Mouse (Mus musculus) regulatory T cell (primary cell): Measurements from ENCODE around the gene Tjap1.

Experiments used
- in situ Hi-C: fragments of 300-600 bp; cut with MboI, MseI; formaldehyde crosslinking; loops from one replicate; pipeline ENCODE4 v1.15.1; 2025; ENCODE audit warnings: high pct_unique_total_duplicates

Tjap1 gene

DNA sequence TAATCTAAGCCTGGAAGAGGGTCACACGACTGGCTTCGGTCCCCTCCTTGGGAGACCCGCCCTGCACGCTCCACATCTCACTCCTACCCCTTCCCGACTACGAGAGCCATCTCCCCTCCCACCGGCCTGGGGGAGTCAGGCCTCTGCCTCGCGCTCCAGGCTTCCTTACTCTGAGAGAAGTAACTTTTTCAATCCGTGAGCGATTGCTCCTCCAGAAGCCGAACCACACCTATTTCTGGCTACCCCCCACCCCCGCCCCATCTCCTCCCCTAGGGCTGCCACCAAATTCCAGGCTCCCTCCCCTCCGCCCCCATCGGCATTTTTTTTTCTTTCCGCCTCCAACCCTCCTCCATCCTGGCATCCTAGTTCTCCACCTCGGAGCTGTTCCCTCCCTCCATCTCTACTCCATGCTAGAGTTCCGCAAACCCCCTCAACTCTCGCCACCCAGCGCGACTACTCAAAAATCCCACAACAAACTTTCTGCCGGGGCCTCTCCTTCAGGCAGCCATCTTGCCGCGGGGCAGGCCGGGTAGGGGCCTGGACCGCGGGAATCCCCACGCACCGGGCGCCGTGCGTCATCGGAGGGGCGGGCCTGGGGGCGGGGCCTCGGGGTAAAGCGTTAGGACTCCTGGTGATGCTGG is at the start of gene Tjap1:
Tjap1 (minus strand) TSS at position 544 of the 641 bp plus-strand sequence.
- in situ Hi-C loops: no loop called here

DNA sequence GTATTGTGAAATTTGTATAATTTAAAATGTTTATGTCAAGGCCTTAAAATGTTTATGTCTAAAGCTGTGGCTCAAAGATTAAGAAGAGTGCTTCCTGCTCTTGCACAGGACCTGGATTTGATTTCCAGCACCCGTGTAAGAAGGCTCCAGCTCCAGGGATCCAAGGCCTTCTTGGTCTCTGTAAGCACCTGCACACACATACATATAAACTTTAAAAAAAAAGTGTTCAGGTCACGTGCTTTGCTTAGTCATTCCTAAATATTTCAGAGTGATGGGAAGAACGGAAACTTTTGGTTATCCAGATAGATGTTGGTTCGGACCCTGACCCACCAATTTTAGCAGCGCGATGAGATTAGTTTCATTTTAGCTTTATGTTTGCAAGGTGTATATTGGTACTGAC is 45.9 kb upstream of the Tjap1 start:
- in situ Hi-C loops: no loop called here

DNA sequence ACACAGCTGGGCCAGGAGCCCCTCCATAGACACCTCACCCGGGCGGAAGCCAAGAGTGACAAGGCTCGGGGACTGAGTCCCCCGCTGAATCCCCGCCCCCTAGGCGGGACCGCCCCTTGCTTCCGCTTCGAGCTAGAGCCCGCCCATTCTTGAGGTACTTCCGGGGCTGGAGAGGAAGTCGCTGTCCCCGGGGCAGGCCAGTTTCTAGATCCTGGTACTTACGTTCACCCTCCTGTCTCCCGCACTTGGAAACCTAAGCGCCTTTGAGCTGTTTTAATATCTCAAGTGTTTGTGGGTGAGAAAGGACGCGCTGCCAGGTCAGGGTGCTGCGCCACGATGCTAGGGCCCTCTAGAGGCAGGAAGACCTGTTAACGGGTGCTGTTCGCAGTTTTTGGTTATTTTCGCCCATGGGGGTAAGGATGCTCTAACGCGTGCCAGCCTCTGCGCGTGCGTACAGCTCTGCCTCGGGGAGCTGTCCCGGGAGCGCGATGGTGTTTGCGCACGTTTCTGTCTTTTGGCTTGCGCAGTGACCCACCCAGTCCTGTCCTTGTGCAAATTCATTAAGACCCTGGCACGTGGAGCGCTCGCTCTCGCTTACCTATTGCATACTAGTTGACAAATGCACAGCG is 45.2 kb upstream of the Tjap1 start, which contains the start of gene Abcc10:
Abcc10 (minus strand) TSS at position 447 of the 629 bp plus-strand sequence.
- in situ Hi-C loops: no loop called here

DNA sequence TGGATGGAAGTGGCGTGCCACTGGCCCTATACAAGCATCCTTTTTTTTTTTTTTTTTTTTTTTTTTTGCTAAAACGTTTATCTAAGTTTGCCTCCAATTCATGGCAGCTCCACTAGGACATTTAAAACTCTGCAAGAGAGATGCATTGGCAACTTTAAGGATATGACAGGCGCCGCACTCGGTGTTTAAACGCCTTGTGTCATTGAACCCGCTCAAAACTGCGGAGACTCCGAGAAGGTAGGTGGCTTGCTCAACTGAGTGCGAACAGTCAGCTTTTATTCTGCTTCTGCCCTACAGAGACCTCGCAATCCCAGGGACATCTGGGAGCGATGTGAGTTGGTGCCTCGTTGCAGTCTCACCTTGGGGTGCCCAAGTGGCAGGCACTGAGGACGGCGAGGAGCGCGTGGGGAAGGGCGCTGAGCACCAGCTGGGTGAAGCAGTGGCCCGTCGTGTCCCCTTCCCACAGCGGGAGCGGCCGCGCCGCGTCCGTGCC is 44.6 kb upstream of the Tjap1 start:
- in situ Hi-C loops: no loop called here

DNA sequence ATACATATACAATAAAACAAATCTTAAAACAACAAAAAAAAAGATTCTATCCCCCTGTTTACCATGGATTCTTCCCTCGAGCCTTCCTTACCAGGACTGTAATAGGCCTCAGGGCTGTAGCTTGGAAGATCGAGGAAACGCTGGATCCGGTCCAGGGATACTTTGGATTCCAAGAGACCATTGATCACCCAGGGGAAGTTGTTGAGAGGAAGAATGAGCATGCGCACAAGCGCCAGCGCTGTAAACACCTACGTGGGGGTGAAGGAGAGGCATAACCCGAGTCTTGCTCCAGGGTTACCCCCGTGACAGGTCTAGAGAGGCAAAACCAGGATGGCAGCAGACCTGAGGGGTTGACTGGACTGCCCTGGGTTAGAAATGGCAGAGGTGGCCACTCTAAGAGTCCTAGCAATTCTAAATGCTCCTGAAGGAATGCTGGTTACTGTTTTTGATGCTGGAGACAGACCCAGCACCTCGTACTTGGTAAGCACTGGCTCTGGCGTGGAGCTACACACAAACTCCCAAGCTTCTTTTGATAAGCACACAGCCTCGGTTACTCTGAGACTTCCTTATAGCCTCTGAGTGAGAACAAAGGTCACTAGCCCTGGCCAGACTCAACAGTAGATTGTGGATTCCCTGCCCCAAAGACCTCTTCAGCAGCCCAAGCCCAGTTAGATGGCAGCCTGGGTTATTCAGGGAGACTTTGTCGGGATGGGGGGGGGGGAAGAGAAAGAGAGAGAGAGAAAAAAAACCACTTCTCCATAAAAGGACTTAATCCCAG is 39.4 kb upstream of the Tjap1 start:
- in situ Hi-C loops: loop anchor here (5.0 kb wide), 1 partner anchor 75 kb away; no protein-coding TSS in a partner anchor

DNA sequence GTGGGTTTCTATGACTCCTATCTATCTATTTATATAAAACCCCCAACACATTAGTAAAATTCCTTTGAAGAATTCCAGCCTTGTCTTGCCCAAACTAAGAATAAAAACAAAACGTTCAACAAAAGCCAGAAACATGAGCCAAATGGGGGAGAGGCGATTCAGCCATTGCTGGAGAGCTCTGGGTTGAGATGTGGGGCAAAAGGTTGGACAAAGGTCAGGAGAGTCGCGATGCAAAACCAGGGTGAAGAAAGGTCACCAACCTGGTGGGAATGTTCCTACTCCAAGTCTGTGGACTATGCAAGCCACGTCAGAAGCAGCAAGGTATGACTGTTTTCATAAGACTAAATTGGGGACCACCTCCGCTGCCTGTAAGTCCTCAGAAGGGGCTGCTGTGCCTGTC is 37.7 kb upstream of the Tjap1 start:
- in situ Hi-C loops: loop anchor here (5.0 kb wide), 1 partner anchor 77 kb away; no protein-coding TSS in a partner anchor

DNA sequence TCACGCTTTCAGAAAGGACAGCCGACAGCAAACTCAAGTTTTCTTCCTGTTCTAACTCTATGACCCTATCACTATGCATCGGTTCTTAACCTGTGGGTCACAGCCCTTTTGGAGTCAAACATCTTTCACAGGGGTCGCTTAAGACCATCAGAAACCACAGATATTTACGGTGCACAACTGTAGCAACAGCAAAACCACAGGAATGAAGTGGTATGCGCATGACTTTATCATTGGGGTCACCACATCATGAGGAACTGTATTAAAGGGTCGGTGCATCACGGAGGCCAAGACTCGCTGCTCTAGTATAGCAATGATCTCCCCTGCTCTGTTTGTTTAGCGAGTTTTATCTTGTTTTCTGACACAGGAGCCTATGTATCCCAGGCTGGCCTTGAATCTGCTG is 33.0 kb upstream of the Tjap1 start:
- in situ Hi-C loops: no loop called here

DNA sequence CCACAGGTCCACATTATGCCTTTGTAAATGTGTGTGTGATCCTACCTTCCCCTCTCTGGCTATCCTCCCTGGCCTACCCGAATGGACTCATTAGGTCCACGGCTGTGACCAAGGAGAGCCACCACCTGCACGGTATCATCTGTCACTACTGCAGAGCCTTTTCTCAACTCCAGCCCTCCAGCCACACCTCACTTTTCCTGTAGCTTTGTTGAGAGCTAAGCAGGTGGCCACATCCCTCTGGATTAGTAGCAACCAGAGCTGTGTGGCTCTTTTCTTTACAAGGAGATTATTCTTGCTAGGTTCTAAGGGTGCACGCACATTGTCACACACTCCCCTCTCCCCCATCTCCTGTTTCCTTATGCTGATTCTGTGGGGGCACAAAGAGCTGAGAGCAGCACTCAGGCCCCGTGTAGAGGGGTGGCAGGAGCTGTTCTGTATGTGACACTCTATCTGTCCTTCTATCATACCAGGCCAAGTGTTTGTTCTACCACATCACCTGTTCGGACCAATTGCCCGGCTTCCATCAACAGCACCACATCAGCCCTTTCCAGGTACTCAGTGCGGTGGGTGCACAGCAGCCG is 30.4 kb upstream of the Tjap1 start:
- in situ Hi-C loops: no loop called here

DNA sequence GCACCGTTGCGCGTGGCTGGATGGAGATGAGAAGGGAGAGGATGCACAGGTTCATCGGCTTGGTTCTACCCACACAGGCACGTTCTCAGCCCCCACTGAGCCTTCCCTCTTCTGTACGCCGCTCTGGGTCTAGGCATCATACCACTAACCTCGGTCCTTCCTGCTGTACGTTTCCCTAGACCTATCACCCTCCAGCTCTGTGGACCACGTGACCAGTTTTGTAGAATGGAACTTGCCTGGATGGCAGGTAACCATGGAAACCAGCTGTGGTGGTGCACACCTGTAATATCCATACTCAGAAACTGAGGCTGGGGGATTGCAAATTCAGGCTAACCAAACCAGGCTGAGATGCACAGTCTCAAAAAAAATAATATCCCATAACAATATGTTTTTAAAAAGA is 27.7 kb upstream of the Tjap1 start:
- in situ Hi-C loops: no loop called here

DNA sequence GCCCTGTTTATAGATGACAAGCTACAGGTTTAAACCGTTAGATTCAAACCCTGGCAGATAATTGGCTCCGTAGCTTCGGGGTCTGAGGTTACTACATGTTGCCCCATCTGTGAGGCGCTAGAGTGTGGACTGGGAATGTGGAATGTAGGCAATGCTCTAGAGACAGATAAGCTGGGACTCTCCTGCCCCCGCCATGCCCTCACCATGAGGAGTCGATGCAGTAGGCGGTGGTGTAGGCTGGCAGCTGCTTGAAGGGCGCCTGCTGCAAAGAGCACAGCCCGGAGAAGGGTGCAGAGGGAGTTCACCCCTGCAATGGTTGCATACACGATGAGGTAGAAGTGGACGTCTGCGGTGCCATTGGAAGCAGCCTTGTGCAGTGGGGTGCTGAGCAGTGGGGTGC is 27.0 kb upstream of the Tjap1 start:
- in situ Hi-C loops: loop anchor here (10.0 kb wide), 1 partner anchor 585 kb away; no protein-coding TSS in a partner anchor

DNA sequence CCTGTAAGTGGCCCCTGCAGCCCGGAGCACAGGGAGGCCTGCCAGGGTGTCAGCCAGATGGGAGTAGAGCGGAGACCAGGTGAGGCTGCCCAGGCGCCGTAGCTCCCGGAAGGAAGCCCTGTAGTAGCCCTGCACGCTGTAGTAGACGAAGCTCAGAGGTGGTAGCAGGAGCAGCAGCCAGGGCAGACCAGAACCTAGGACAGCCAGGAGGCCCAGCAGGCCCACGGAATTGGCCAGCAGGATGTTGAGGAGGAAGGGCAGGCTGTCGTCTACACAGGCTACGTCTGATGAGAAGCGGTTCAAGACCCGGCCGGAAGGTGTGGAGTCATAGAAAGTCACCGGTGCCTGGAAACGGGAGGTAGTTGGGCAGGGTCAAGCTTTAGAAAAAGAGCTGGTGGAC is 24.1 kb upstream of the Tjap1 start:
- in situ Hi-C loops: loop anchor here (10.0 kb wide), 1 partner anchor 582 kb away; no protein-coding TSS in a partner anchor

DNA sequence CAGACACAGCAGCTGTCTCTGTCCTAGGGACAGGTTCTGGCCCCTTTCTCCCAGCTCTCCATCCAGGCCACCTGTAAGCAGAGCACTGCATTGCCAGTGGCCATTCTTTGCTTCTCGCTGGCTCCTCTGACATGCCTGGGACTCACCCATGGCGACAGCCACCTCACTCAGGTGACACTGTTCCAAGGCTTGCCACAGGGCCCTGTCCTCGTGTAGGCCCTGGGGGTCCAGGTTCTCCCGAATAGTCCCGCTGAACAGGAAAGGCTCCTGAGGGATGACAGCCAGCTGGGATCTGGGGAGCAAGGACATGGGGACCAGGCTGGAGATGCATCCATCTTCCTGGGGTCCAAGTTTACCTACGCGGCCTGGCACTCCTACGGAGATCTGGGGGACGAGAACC is 21.4 kb upstream of the Tjap1 start:
- in situ Hi-C loops: loop anchor here (10.0 kb wide), 1 partner anchor 579 kb away; no protein-coding TSS in a partner anchor

DNA sequence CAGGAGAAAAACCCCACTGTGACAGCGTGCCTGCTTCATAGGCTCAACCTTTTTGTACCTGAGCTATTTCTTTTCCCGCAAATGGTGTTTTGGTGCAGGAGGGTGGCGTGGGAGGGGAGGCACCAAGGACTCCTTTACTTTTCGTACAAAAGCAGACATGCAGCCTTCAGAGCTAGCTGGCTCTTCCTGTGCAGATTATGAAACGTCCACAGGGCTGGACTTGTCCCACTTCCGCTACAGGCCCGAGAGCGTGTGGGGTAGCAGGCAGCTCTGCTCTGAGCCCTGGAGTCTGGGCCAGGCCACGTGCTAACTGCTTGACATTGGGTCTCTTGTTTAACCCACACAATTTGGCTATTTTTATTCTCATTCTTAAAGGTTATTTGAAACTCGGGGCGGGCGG is 19.1 kb upstream of the Tjap1 start:
- in situ Hi-C loops: loop anchor here (10.0 kb wide), 1 partner anchor 577 kb away; no protein-coding TSS in a partner anchor

DNA sequence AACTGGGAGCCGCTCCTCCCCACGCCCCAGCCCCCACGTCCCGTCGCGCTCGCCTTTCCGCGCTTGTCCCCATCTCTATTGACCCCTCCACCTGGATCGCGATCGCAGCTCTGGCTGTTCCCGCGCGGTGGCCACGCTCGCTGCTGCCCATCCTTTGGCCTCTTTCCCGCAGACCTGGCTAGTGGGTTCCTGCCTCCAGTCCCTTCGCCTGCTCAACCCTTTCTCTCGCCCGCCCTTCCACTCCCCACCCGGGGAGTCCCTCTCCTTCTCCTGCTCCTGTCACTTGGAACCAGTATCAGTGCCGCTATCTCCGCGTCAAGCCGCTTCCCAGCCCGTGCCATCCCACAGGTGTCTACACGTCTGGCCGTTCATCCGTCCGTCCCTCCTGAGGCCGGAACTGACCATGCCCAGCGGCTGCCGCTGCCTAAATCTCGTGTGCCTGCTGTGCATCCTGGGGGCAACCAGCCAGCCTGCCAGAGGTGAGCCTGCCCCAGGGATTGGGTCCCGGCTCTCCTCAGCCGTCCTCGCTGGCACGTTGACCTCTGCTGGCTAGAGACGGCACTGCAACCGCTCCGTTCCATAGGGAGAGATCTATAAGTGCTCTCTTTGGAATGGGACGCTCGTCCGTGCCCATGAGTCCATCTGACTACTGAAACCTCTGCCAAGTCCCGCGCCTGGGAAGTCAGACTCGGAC is 15.5 kb upstream of the Tjap1 start:
- in situ Hi-C loops: no loop called here

DNA sequence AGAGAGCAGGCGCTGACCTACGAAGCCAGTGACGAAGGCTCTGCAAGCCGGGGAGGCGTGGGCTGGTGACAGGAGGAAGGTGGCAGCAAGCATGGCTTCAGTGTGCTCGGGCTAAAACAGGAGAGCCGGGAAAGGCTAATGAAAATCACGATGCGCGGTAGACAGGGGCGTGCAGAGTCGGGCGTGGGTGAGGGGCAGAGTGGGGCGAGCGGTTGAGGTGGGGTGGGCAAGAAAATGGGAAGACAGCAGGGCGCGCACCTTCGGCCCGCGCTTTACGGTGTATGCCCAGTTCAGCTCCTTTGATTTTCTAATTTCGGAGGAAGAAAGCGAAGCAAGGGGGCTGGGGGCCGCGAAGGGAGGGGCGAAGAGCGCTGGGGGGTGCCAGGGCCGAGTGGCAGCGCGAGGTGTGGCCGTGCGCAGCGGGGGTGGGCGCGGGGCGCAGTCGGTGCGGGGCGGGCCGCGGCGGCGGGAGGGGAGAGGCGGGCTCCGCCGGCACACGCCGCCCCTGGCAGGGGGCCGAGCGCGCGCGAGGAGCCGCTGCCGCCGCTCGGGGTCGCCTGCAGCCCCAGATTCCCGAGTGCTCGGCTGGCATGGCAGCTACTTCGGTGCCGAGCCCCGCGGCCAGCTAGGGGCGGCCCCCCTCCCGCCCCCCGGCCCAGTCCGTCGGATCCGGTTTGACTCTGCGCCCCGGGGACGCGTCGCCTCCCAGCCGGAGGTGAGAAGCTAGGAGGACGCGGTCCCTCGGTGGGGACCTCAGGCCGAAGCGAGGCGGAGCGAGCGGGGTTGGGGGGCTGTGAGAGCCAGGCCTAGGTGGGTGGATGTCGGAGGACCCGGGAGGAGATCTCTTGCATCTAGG is 14.8 kb upstream of the Tjap1 start, which contains the start of gene Dlk2:
Dlk2 (plus strand) TSS at position 58 of the 856 bp plus-strand sequence.
- in situ Hi-C loops: no loop called here

DNA sequence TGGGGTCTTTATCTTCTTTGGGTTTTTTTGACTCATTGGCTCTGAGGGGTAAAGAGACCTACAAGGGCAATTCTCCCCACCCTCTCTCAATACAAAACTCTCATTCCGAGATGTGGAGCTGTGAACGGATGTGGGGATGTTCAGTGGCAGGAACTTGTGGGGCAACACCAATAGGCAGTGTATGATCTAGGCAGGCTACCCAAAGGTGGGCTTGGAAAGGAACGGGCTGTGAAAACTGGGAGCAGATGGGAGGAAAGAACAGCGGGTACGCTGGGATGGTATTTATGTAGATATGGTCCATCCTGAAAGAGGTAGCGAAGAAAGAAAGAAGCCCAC is 14.2 kb upstream of the Tjap1 start:
- in situ Hi-C loops: no loop called here

DNA sequence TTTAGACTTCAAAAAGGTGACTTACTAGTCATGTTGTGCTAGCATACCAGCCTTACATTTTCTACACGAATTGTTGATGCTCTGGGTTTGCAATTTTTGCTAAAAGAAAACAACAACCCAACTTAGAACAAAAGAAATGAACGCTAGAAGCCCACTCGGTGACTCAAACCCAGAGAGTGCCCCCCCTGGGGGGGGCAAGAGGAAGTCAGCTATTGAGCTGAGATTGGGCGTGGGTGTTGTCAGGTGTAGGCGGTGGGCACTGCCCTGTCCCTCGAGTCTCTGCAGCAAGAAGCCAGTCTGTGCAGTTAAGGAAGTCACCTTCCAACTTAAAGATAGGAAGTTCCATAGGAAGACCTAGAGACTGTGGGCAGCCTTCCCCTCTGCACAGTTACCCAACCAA is 13.8 kb upstream of the Tjap1 start:
- in situ Hi-C loops: no loop called here

DNA sequence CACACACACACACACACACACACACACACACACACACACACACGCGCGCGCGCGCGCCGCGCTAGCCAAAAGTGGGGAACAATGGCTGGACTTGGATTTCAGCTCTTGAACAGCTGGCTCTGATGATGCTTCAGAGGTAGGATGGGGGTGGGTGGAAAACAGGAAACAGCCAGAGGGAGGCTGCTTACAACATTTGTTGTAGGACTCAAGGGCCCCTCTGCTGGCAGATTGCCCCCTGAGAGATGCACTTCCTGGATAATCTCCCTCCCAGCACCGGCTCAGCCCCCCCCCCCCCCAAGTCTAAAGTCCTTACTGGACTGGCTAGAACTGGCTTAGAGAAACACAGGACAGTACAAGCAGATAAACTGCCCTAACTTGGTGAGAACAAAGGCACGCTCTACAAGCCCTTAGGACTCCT is 4.9 kb upstream of the Tjap1 start:
- in situ Hi-C loops: no loop called here

DNA sequence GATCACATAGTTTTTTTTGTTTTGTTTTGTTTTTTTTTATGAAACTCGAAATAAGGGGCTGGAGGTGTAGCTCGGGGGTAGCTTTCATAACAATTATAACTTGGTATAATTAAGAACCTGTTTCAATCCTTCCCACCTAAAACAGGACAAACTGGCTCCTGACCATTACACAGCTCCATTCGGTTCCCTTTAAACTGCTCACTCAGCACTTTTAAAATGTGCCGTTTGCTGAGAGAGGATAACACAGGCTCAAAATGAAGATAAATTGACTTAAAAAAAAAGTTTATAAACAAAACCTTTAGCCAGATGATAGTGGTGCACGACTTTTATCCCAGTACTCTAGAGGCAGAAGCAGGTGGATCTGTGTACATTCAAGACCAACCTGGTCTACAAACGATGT is 2.6 kb upstream of the Tjap1 start:
- in situ Hi-C loops: no loop called here

DNA sequence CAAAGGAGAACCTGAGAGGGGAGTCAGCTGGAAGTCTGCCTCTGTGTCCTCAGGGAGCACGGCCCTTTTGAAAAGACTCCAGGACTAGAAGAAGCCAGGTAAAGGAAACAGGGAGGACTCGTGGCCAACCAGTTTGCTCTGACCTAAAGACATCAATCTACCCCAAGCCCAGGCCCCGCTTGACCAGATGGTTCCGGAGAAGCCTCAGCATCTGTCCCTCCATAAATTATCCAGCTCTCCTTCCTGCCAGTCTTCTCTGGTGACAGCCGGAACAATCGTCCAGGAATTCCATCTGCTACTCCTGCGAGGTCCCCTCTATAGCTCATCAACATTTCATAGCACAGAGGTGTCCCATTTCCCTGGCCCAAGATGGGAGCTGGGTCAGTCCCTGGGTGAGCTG is 1.8 kb upstream of the Tjap1 start:
- in situ Hi-C loops: no loop called here
